Mouse (Mus musculus): Measurements from ENCODE around the gene 3110082I17Rik. TPM values are rescaled to one million over a fixed set of nuclear protein-coding genes. Genes with fewer than 3 reads are reported as not detected.

3110082I17Rik gene
- polyA plus RNA-seq, 1 experiment from 2014 or later: 21.9 TPM

DNA sequence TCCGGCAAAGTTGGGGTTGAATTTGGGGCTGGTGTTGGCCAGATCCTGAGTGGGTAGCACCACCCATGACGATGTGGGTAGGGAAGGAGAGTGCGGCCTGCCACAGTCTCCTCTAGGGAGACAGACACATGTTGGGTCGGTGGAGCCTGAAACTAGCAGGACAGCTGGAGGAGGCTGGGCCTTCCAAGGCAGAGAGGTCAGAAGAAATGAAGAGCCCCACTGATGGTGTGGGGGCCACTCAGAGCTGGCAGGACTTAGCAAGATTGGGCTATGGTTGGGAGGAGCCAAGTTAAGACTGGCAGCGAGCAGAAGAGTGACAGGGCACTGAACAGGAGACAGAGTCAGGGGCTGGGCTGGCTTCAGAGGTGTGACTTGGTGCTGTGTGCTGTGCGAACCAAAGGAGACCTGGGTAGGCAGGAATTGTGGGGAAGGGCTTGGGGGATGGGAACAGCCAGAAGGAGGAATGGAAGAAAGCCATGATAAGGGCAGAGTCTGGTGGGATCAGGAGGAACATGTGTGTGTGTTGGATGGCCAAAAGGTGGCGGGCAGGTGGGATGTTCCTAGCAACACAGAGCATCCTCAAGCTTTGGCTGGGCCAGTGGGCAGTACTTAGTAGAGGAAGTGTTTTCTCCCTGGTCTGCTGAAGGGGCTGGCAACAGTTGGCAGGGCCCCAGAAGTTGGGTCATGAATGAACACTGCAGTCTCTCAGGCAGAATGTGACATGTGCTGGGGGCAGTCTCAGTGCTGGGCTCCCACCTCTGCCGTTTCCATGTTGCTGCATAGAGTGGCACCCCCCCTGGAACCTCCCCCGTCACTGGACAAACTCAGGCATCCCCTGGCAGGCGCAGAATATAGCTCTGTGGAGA lies 72.8 kb downstream of the 3110082I17Rik start:
- no peak for ATAC-seq (replicated peaks; ENCODE audit: insufficient number of reproducible peaks, low FRiP score, low TSS enrichment)
- 70% methylated on average over 10 of the region's 10 CpGs for WGBS (ENCODE audit: insufficient replicate concordance)
- Histone ChIP-seq H3K27ac (ENCODE audit: low read depth, low read length) (peak overlapping the region; percentile 77), H3K4me3 (ENCODE audit: low read depth, low read length) (no peak overlapping the region), H3K4me1 (ENCODE audit: control insufficient read depth, insufficient read depth, low read length) (peaks cover 69% of the 10 kb centered on the region), H3K4me2 (peak overlapping the region; percentile 29; the same call in 1 of the 2 replicates), H3K9ac (ENCODE audit: low read depth, low read length) (peak overlapping the region; percentile 39; the same call in 1 of the 2 replicates), H3K27me3 (ENCODE audit: control insufficient read depth, insufficient read depth, low read length) (no peaks in the 10 kb centered on the region), H3K9me3 (replicated peaks; ENCODE audit: control insufficient read depth, low read length) (no peaks in the 10 kb centered on the region), H3K36me3 (ENCODE audit: control insufficient read depth, insufficient read depth, low read length) (no peaks in the 10 kb centered on the region)

DNA sequence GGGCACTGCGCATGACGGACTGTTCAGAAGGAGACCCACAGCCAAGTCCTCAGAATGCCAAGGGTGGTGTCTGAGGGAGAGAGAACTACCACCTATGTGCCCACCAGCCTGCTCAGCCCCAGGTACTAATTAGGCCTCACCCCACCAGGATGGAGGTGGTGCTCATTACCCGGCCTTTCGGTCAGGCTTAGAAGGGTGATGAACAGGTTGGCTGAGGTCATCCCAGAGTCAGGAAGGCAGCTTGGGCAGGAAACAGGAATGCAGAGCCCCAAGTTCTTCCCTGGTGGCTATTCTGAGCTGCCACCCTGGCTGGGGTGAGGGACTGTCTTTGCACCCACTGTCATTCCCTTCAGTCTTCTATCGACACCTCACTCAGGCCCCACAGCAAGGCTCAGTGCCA lies 74.3 kb downstream of the 3110082I17Rik start:
- Histone ChIP-seq H3K4me1 (ENCODE audit: control insufficient read depth, insufficient read depth, low read length) (peaks cover 77% of the 10 kb centered on the region), H3K27ac (ENCODE audit: low read depth, low read length) (0 out of 2 replicates have a peak overlapping the region, but pooled peaks have one; percentile 10), H3K36me3 (ENCODE audit: control insufficient read depth, insufficient read depth, low read length) (no peaks in the 10 kb centered on the region), H3K4me2 (no peak overlapping the region), H3K9me3 (replicated peaks; ENCODE audit: control insufficient read depth, low read length) (no peaks in the 10 kb centered on the region), H3K27me3 (ENCODE audit: control insufficient read depth, insufficient read depth, low read length) (no peaks in the 10 kb centered on the region), H3K4me3 (ENCODE audit: low read depth, low read length) (no peak overlapping the region), H3K9ac (ENCODE audit: low read depth, low read length) (no peak overlapping the region)
- WGBS (ENCODE audit: insufficient replicate concordance): 87% methylated on average over 5 of the region's 5 CpGs
- no peak for ATAC-seq (replicated peaks; ENCODE audit: insufficient number of reproducible peaks, low FRiP score, low TSS enrichment)

- peak overlapping the region; percentile 54; the same call in 1 of the 2 replicates for H3K9ac ChIP-seq (ENCODE audit: low read depth, low read length)
- H3K4me3 ChIP-seq (ENCODE audit: low read depth, low read length): no peak overlapping the region
- no peaks in the 10 kb centered on the region for H3K9me3 ChIP-seq (replicated peaks; ENCODE audit: control insufficient read depth, low read length)
- H3K4me1 ChIP-seq (ENCODE audit: control insufficient read depth, insufficient read depth, low read length): peaks cover 74% of the 10 kb centered on the region
- no peaks in the 10 kb centered on the region for H3K27me3 ChIP-seq (ENCODE audit: control insufficient read depth, insufficient read depth, low read length)
- no peaks in the 10 kb centered on the region for H3K36me3 ChIP-seq (ENCODE audit: control insufficient read depth, insufficient read depth, low read length)
- H3K27ac ChIP-seq (ENCODE audit: low read depth, low read length): peak overlapping the region; percentile 54
- peak overlapping the region; percentile 88 for H3K4me2 ChIP-seq
- 29% methylated on average over 10 of the region's 10 CpGs for WGBS (ENCODE audit: insufficient replicate concordance)
- no peak for ATAC-seq (replicated peaks; ENCODE audit: insufficient number of reproducible peaks, low FRiP score, low TSS enrichment)
Observed at GRCm38 (mm10) chr5:139384531-139384930, 75.8 kb downstream of the 3110082I17Rik start.

GRCm38 (mm10) chr5:139383234-139383633 lies 77.1 kb downstream of the 3110082I17Rik start:
- ATAC-seq (replicated peaks; ENCODE audit: insufficient number of reproducible peaks, low FRiP score, low TSS enrichment): no peak

GRCm38 (mm10) chr5:139382760-139383159 lies 77.6 kb downstream of the 3110082I17Rik start:
- H3K27ac ChIP-seq (ENCODE audit: low read depth, low read length): peak overlapping the region; percentile 93
- peaks cover 74% of the 10 kb centered on the region for H3K4me1 ChIP-seq (ENCODE audit: control insufficient read depth, insufficient read depth, low read length)
- no peaks in the 10 kb centered on the region for H3K27me3 ChIP-seq (ENCODE audit: control insufficient read depth, insufficient read depth, low read length)
- H3K9ac ChIP-seq (ENCODE audit: low read depth, low read length): peak overlapping the region; percentile 58
- no peaks in the 10 kb centered on the region for H3K36me3 ChIP-seq (ENCODE audit: control insufficient read depth, insufficient read depth, low read length)
- H3K9me3 ChIP-seq (replicated peaks; ENCODE audit: control insufficient read depth, low read length): no peaks in the 10 kb centered on the region
- WGBS (ENCODE audit: insufficient replicate concordance): 12% methylated on average over 8 of the region's 8 CpGs
- peak overlapping the region; percentile 23; the same call in 1 of the 2 replicates for H3K4me3 ChIP-seq (ENCODE audit: low read depth, low read length)
- peak overlapping the region; percentile 88 for H3K4me2 ChIP-seq
- ATAC-seq (replicated peaks; ENCODE audit: insufficient number of reproducible peaks, low FRiP score, low TSS enrichment): peak; percentile 44

More at GRCm38 (mm10) chr5:139383234-139383633, 77.1 kb downstream of the 3110082I17Rik start:
- Histone ChIP-seq H3K4me2 (peak overlapping the region; percentile 88), H3K4me1 (ENCODE audit: control insufficient read depth, insufficient read depth, low read length) (peaks cover 75% of the 10 kb centered on the region), H3K27ac (ENCODE audit: low read depth, low read length) (peak overlapping the region; percentile 93), H3K27me3 (ENCODE audit: control insufficient read depth, insufficient read depth, low read length) (no peaks in the 10 kb centered on the region), H3K9ac (ENCODE audit: low read depth, low read length) (peak overlapping the region; percentile 58; the same call in 1 of the 2 replicates), H3K9me3 (replicated peaks; ENCODE audit: control insufficient read depth, low read length) (no peaks in the 10 kb centered on the region), H3K4me3 (ENCODE audit: low read depth, low read length) (0 out of 2 replicates have a peak overlapping the region, but pooled peaks have one; percentile 15), H3K36me3 (ENCODE audit: control insufficient read depth, insufficient read depth, low read length) (no peaks in the 10 kb centered on the region)
- WGBS (ENCODE audit: insufficient replicate concordance): 71% methylated on average over 9 of the region's 9 CpGs

DNA sequence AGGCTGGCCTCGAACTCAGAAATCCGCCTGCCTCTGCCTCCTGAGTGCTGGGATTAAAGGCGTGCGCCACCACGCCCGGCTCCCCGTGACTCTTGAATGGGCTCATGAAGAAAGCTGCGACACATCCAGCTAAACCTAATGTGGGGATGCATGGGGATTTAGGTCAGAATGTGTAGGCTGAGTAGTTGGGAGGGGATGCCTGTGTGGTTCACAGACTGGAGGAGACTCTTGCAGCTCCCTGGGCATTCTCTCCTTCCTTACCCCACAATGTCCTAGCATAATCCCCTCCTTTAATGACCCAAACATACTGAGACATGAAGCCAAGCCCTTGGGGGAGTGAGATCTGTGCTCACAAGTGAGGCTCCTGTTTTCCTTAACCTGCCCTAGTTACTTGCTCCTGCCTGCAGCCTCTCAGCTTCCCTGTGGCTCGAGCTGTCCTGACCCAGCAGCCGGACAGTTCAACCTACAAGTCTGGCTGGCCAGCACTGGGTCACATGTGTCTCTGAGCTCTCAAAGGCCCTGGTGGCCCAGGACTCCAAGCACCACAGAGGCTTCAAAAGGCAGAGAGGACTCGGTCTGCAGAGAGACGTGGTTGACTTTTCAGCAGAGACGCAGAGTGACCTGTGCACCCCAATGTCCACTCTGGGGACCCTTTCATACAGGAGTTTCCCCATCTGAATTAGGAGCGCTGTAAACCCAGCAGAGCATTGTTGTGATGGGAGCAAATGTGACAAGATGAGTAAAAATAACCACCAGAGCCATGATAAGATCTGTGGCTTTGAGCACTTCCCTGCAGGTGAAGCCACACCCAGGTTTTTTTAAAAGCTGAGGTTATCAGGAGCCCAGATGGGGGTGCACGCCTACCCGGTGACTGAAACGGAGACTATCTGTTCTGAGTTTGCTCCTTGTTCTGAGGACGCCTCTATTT lies 78.5 kb downstream of the 3110082I17Rik start:
- Histone ChIP-seq H3K4me1 (ENCODE audit: control insufficient read depth, insufficient read depth, low read length) (peaks cover 78% of the 10 kb centered on the region), H3K4me3 (ENCODE audit: low read depth, low read length) (peak overlapping the region; percentile 77)

GRCm38 (mm10) chr5:139380385-139381248 lies 79.7 kb downstream of the 3110082I17Rik start:
- Histone ChIP-seq H3K4me3 (ENCODE audit: low read depth, low read length) (peak overlapping the region; percentile 77), H3K9ac (ENCODE audit: low read depth, low read length) (peak overlapping the region; percentile 86), H3K27ac (ENCODE audit: low read depth, low read length) (peak overlapping the region; percentile 85), H3K36me3 (ENCODE audit: control insufficient read depth, insufficient read depth, low read length) (no peaks in the 10 kb centered on the region), H3K4me2 (peak overlapping the region; percentile 88), H3K4me1 (ENCODE audit: control insufficient read depth, insufficient read depth, low read length) (peaks cover 79% of the 10 kb centered on the region), H3K9me3 (replicated peaks; ENCODE audit: control insufficient read depth, low read length) (no peaks in the 10 kb centered on the region), H3K27me3 (ENCODE audit: control insufficient read depth, insufficient read depth, low read length) (no peaks in the 10 kb centered on the region)
- ATAC-seq (replicated peaks; ENCODE audit: insufficient number of reproducible peaks, low FRiP score, low TSS enrichment): peak; percentile 83
- WGBS (ENCODE audit: insufficient replicate concordance): 1% methylated on average over 72 of the region's 73 CpGs

More for the DNA sequence above, 78.5 kb downstream of the 3110082I17Rik start:
- peak; percentile 24; the same call in 1 of the 2 replicates for ATAC-seq (replicated peaks; ENCODE audit: insufficient number of reproducible peaks, low FRiP score, low TSS enrichment)
- no peaks in the 10 kb centered on the region for H3K27me3 ChIP-seq (ENCODE audit: control insufficient read depth, insufficient read depth, low read length)
- H3K9ac ChIP-seq (ENCODE audit: low read depth, low read length): peak overlapping the region; percentile 40
- no peaks in the 10 kb centered on the region for H3K9me3 ChIP-seq (replicated peaks; ENCODE audit: control insufficient read depth, low read length)
- 48% methylated on average over 18 of the region's 18 CpGs for WGBS (ENCODE audit: insufficient replicate concordance)
- peak overlapping the region; percentile 93 for H3K27ac ChIP-seq (ENCODE audit: low read depth, low read length)
- peak overlapping the region; percentile 88 for H3K4me2 ChIP-seq
- H3K36me3 ChIP-seq (ENCODE audit: control insufficient read depth, insufficient read depth, low read length): no peaks in the 10 kb centered on the region
